ENCODE assay signal across 29 mouse cellular contexts in genomic region chr16:53638131-53638530, GRCm38 (mm10).
"Had no signal": no experiment of that assay in that cellular context is flagged by ENCODE, and none has a peak within 500 bp of the region (broad histone marks: within the 10 kb centered on the region; RNA-seq: fewer than 3 reads in every experiment).

No protein-coding gene starts in this region.

- H3K4me1 ChIP-seq: embryonic facial prominence, embryonic 10.5 days; embryonic facial prominence, embryonic 12.5 days; embryonic facial prominence, embryonic 13.5 days; embryonic facial prominence, embryonic 15.5 days; forebrain, embryonic 10.5 days; forebrain, embryonic 12.5 days; forebrain, embryonic 13.5 days; forebrain, embryonic 15.5 days; heart, embryonic 10.5 days had no signal

- H3K27ac ChIP-seq: embryonic facial prominence, embryonic 10.5 days; embryonic facial prominence, embryonic 12.5 days; embryonic facial prominence, embryonic 13.5 days; embryonic facial prominence, embryonic 15.5 days; forebrain, embryonic 10.5 days; forebrain, embryonic 12.5 days; forebrain, embryonic 13.5 days; forebrain, embryonic 15.5 days; gastrocnemius, adult 2 months; heart, adult 2 months; heart, embryonic 10.5 days had no signal

- DNase-seq: cerebellum, adult 8-10 months; cerebellum, adult 9-10 months; cerebellum, adult 9-11 months; cerebellum, postnatal 10 days; cerebellum, postnatal 14 days; cerebellum, postnatal 25 days; cerebellum, postnatal 36 days; embryo, embryonic 11 days; forebrain, postnatal 0 days; gastrocnemius, adult 2 months; gastrocnemius, postnatal 10 days; gastrocnemius, postnatal 14 days; gastrocnemius, postnatal 25 days; gastrocnemius, postnatal 36 days; heart, adult 11 months; heart, adult 18-20 months; heart, adult 2 months had no signal

- H3K27me3 ChIP-seq: embryonic facial prominence, embryonic 12.5 days; embryonic facial prominence, embryonic 13.5 days; embryonic facial prominence, embryonic 15.5 days; forebrain, embryonic 12.5 days; forebrain, embryonic 13.5 days; forebrain, embryonic 15.5 days had no signal

- H3K4me3 ChIP-seq: embryonic facial prominence, embryonic 10.5 days; embryonic facial prominence, embryonic 12.5 days; embryonic facial prominence, embryonic 13.5 days; embryonic facial prominence, embryonic 15.5 days; erythroblast, embryonic 14.5 days; forebrain, embryonic 10.5 days; forebrain, embryonic 12.5 days; forebrain, embryonic 13.5 days; forebrain, embryonic 15.5 days; gastrocnemius, adult 2 months; heart, adult 2 months; heart, embryonic 10.5 days had no signal

- H3K9me3 ChIP-seq: embryonic facial prominence, embryonic 10.5 days; embryonic facial prominence, embryonic 12.5 days; embryonic facial prominence, embryonic 13.5 days; embryonic facial prominence, embryonic 15.5 days; forebrain, embryonic 10.5 days; forebrain, embryonic 12.5 days; forebrain, embryonic 13.5 days; forebrain, embryonic 15.5 days; heart, embryonic 10.5 days had no signal

- ATAC-seq: forebrain, embryonic 13.5 days; forebrain, embryonic 14.5 days; forebrain, embryonic 15.5 days; forebrain, embryonic 16.5 days; forebrain, postnatal 0 days had no signal

- H3K9ac ChIP-seq: embryonic facial prominence, embryonic 12.5 days; embryonic facial prominence, embryonic 13.5 days; embryonic facial prominence, embryonic 15.5 days; forebrain, embryonic 12.5 days; forebrain, embryonic 13.5 days; forebrain, embryonic 15.5 days; forebrain, postnatal 0 days had no signal

- H3K36me3 ChIP-seq: embryonic facial prominence, embryonic 10.5 days; embryonic facial prominence, embryonic 12.5 days; embryonic facial prominence, embryonic 13.5 days; embryonic facial prominence, embryonic 15.5 days; forebrain, embryonic 10.5 days; forebrain, embryonic 12.5 days; forebrain, embryonic 15.5 days; heart, embryonic 10.5 days had no signal

- H3K4me2 ChIP-seq: embryonic facial prominence, embryonic 12.5 days; embryonic facial prominence, embryonic 13.5 days; embryonic facial prominence, embryonic 15.5 days; forebrain, embryonic 12.5 days; forebrain, embryonic 13.5 days; forebrain, embryonic 15.5 days had no signal
